Mouse (Mus musculus) right cerebral cortex, postnatal 10 days (tissue): ENCODE measurements at regions not wholly inside any gene's neighbourhood (a gene's known extent, or its start where the extent isn't known, plus 50 kb on each side); places are given as distances from the start of the nearest gene placed in this dataset.

Experiments used
- DNase-seq, 2 experiments: peaks; one replicate each; pipeline ENCODE4 v3.0.0; 2021; ENCODE audit warnings: low spot score in 2 of 2

- DNase-seq, result no peak
These were observed 110.4 kb upstream of the Neil3 start for GRCm38 (mm10) chr8:53749263-53749662.

- DNase-seq, result no peak
These were observed 130.3 kb upstream of the Neil3 start for GRCm38 (mm10) chr8:53769211-53769610.

- no peak for DNase-seq
These were observed 136.6 kb upstream of the Neil3 start for GRCm38 (mm10) chr8:53775511-53775910.

- no peak for DNase-seq
These were observed 142.0 kb upstream of the Neil3 start for GRCm38 (mm10) chr8:53780886-53781285.

GRCm38 (mm10) chr8:53781885-53782284 is 143.0 kb upstream of the Neil3 start:
- no peak for DNase-seq

- DNase-seq, result no peak
These were observed 149.3 kb upstream of the Neil3 start for GRCm38 (mm10) chr8:53788202-53788601.

- DNase-seq, result no peak
These were observed 182.3 kb upstream of the Neil3 start for GRCm38 (mm10) chr8:53821148-53821547.

- DNase-seq, result no peak
These were observed 188.5 kb upstream of the Neil3 start for GRCm38 (mm10) chr8:53827395-53827794.

- no peak for DNase-seq
These were observed 209.0 kb upstream of the Neil3 start for GRCm38 (mm10) chr8:53847821-53848220.

- DNase-seq, result no peak
These were observed 208.8 kb upstream of the Vegfc start for GRCm38 (mm10) chr8:53868567-53868966.

- peak in 1 of 2 experiments; percentile 21 for DNase-seq
These were observed 207.3 kb upstream of the Vegfc start for GRCm38 (mm10) chr8:53869997-53870596.

GRCm38 (mm10) chr8:53872033-53872619 is 205.3 kb upstream of the Vegfc start:
- DNase-seq, result no peak

GRCm38 (mm10) chr8:53878846-53879245 is 198.6 kb upstream of the Vegfc start:
- no peak for DNase-seq

- DNase-seq, result no peak
These were observed 195.9 kb upstream of the Vegfc start for GRCm38 (mm10) chr8:53881551-53881950.

GRCm38 (mm10) chr8:53892205-53892710 is 185.1 kb upstream of the Vegfc start:
- peak; percentile 18 to 33 for DNase-seq

GRCm38 (mm10) chr8:53892770-53893169 is 184.6 kb upstream of the Vegfc start:
- peak; percentile 29 to 46 for DNase-seq

- DNase-seq, result no peak
These were observed 155.1 kb upstream of the Vegfc start for GRCm38 (mm10) chr8:53922343-53922742.

- DNase-seq, result no peak
These were observed 146.7 kb upstream of the Vegfc start for GRCm38 (mm10) chr8:53930685-53931084.

GRCm38 (mm10) chr8:53938392-53938791 is 139.0 kb upstream of the Vegfc start:
- no peak for DNase-seq

- no peak for DNase-seq
These were observed 137.9 kb upstream of the Vegfc start for GRCm38 (mm10) chr8:53939519-53939918.

- no peak for DNase-seq
These were observed 136.3 kb upstream of the Vegfc start for GRCm38 (mm10) chr8:53941144-53941543.

GRCm38 (mm10) chr8:53945561-53945960 is 131.8 kb upstream of the Vegfc start:
- peak; percentile 29 to 30 for DNase-seq

- DNase-seq, result no peak
These were observed 130.0 kb upstream of the Vegfc start for GRCm38 (mm10) chr8:53947384-53947783.
